Mouse (Mus musculus) kidney, embryonic 14.5 days (tissue): ENCODE results near the gene Ncs1. TPM values are rescaled to one million over a fixed set of nuclear protein-coding genes. Genes with fewer than 3 reads are reported as not detected.

Experiments
- polyA plus RNA-seq: library from polyadenylated mRNA; unstranded; fragments of >200 nt; fragmentation: Nextera tagmentation; extraction: Ambion mirVana; gene quantifications from 2 replicates; pipeline ENCODE4 v1.2.1, GENCODE M21; 2014

The Ncs1 gene
- polyA plus RNA-seq, 1 experiment from 2014 or later, result 57.0 TPM

Other genes with a start within 250 kb of the Ncs1 start
- gene Fnbp1, start 103.8 kb upstream of the Ncs1 start, polyA plus RNA-seq, result 12.2 and 24.1 TPM in 2 replicates
- gene Gpr107, start 93.5 kb upstream of the Ncs1 start, polyA plus RNA-seq, result 26.6 and 27.5 TPM in 2 replicates
- 0.10 TPM in 1 of 2 replicates, not detected in the other for gene Hmcn2, start 68.6 kb downstream of the Ncs1 start, polyA plus RNA-seq
- 13.8 and 20.3 TPM in 2 replicates for gene Ass1, start 224.4 kb downstream of the Ncs1 start, polyA plus RNA-seq